Mouse (Mus musculus) MEL (cell line): ENCODE results near the gene Boll.

Experiments used
- BHLHE40 ChIP-seq: IDR thresholded peaks from 2 replicates; pipeline ENCODE4 v1.6.1; 2012; ENCODE audit warnings: low read depth, mild to moderate bottlenecking, inconsistent platforms, low read length, improper control_type of control experiment, borderline replicate concordance
- CHD2 ChIP-seq: IDR thresholded peaks from 2 replicates; pipeline ENCODE4 v1.6.1; 2011; ENCODE audit warnings: low read length, improper control_type of control experiment
- CTCF ChIP-seq, 3 experiments: IDR thresholded peaks in 2 of 3; conservative IDR thresholded peaks in 1 of 3; 2 replicates each; pipeline ENCODE4 v1.5.1; 2011 to 2012; ENCODE audit warnings: low read length in 3 of 3, low read depth in 2 of 3, mild to moderate bottlenecking in 2 of 3, improper control_type of control experiment in 1 of 3, inconsistent platforms in 1 of 3, mixed read lengths in 1 of 3, moderate library complexity in 1 of 3; ENCODE audit not compliant: control insufficient read depth in 1 of 3, insufficient read depth in 1 of 3, poor library complexity in 1 of 3, severe bottlenecking in 1 of 3
- KAT2A ChIP-seq: conservative IDR thresholded peaks from 2 replicates; pipeline ENCODE4 v1.6.1; 2012; ENCODE audit warnings: low read depth, low read length, improper control_type of control experiment, inconsistent platforms
- MAFK ChIP-seq: IDR thresholded peaks from 2 replicates; pipeline ENCODE4 v1.6.1; 2011; ENCODE audit warnings: low read depth, mild to moderate bottlenecking, low read length, improper control_type of control experiment, borderline replicate concordance
- MAX ChIP-seq: IDR thresholded peaks from 2 replicates; pipeline ENCODE4 v1.6.1; 2011; ENCODE audit warnings: low read length, improper control_type of control experiment
- POLR2A ChIP-seq, 2 experiments: IDR thresholded peaks; 2 replicates each; pipeline ENCODE4 v1.6.1; 2011 to 2012; ENCODE audit warnings: low read length in 2 of 2, mild to moderate bottlenecking in 2 of 2, control low read depth in 1 of 2, improper control_type of control experiment in 1 of 2, low read depth in 1 of 2, moderate library complexity in 1 of 2; ENCODE audit not compliant: control insufficient read depth in 1 of 2, insufficient read depth in 1 of 2, poor library complexity in 1 of 2
- TCF12 ChIP-seq: IDR thresholded peaks from 2 replicates; pipeline ENCODE4 v1.6.1; 2014; ENCODE audit warnings: low read depth, mild to moderate bottlenecking, inconsistent platforms, low read length, improper control_type of control experiment, moderate library complexity
- UBTF ChIP-seq: IDR thresholded peaks from 2 replicates; pipeline ENCODE4 v1.6.1; 2012; ENCODE audit warnings: low read depth, mild to moderate bottlenecking, inconsistent platforms, low read length, improper control_type of control experiment, moderate library complexity, borderline replicate concordance; ENCODE audit not compliant: insufficient read depth
- ZC3H11A ChIP-seq: IDR thresholded peaks from 2 replicates; pipeline ENCODE4 v1.6.1; 2012; ENCODE audit warnings: low read depth, mild to moderate bottlenecking, inconsistent platforms, low read length, improper control_type of control experiment
- ZMIZ1 ChIP-seq: IDR thresholded peaks from 2 replicates; pipeline ENCODE4 v1.6.1; 2012; ENCODE audit warnings: low read depth, mild to moderate bottlenecking, inconsistent platforms, low read length, improper control_type of control experiment, moderate library complexity
- ZNF384 ChIP-seq: IDR thresholded peaks from 2 replicates; pipeline ENCODE4 v1.6.1; 2012; ENCODE audit warnings: low read depth, mild to moderate bottlenecking, inconsistent platforms, low read length, improper control_type of control experiment

GRCm38 (mm10) chr1:55217191-55217590 is 146.1 kb downstream of the Boll start:
- TF ChIP-seq ZMIZ1 (no peak), UBTF (no peak), CTCF (IDR thresholded peaks at IDR 0.05 in 2 of 3, conservative IDR thresholded peaks at IDR 0.05 in 1 of 3; ENCODE audit: control insufficient read depth in 1 of 3, insufficient read depth in 1 of 3, low read depth in 2 of 3, low read length in 3 of 3, poor library complexity in 1 of 3, severe bottlenecking in 1 of 3) (no peak), MAX (0 out of 2 replicates have a peak, but pooled peaks have one; percentile 28), CHD2 (no peak), POLR2A (IDR thresholded peaks at IDR 0.05; ENCODE audit: control insufficient read depth in 1 of 2, insufficient read depth in 1 of 2, low read depth in 1 of 2, low read length in 2 of 2, poor library complexity in 1 of 2) (no peak), BHLHE40 (no peak), ZC3H11A (no peak), TCF12 (no peak), ZNF384 (no peak), KAT2A (no peak), MAFK (no peak)
